In genomic region chr7:109986775-109987174, GRCm38 (mm10) we compare ENCODE assay signal across 8 mouse cellular contexts. TPM values are rescaled to one million over a fixed set of nuclear protein-coding genes. Genes with fewer than 3 reads are reported as not detected.
DNase-seq lines count a peak whose midpoint lies in the region; ATAC-seq and TF ChIP-seq lines count a peak whose summit lies in the region.
"Not testable (repeated sequence)": the region's sequence is repeated elsewhere in the genome, so short reads cannot be mapped to it uniquely, and the experiment has no call there.

Gene Tmem41b (minus strand): TSS chr7:109986929.

- peaks cover 20% of the 10 kb centered on the region for H3K36me3 ChIP-seq in forebrain, embryonic 10.5 days (replicated peaks)
- H3K36me3 ChIP-seq in heart, embryonic 12.5 days; small intestine, adult 2 months (ENCODE audit: control insufficient read depth, insufficient read depth, low read length): not testable (repeated sequence)

- H3K4me3 ChIP-seq in bone marrow, adult 2 months (replicated peaks; ENCODE audit: control insufficient read depth, low read depth, low read length), result peak within 1 kb of the TSS; percentile 71
- H3K4me3 ChIP-seq in forebrain, embryonic 10.5 days, result peak within 1 kb of the TSS; percentile 79
- H3K4me3 ChIP-seq in heart, embryonic 12.5 days, result peak within 1 kb of the TSS; percentile 81
- H3K4me3 ChIP-seq in small intestine, adult 2 months (ENCODE audit: low read depth, low read length), result peak within 1 kb of the TSS; percentile 74

- H3K9me3 ChIP-seq in forebrain, embryonic 10.5 days; heart, embryonic 12.5 days (replicated peaks): not testable (repeated sequence)

- intact Hi-C loops in left cerebral cortex, postnatal 4 days (cut with DNase I), result not testable (repeated sequence)

- H3K27ac ChIP-seq in bone marrow, adult 2 months (ENCODE audit: control insufficient read depth, insufficient read depth, low read depth, low read length, poor library complexity), result peak within 1 kb of the TSS; percentile 62
- peak within 1 kb of the TSS; percentile 87 for H3K27ac ChIP-seq in forebrain, embryonic 10.5 days
- peak within 1 kb of the TSS; percentile 78 for H3K27ac ChIP-seq in heart, embryonic 12.5 days (ENCODE audit: poor library complexity, severe bottlenecking)
- peak within 1 kb of the TSS; percentile 84 for H3K27ac ChIP-seq in small intestine, adult 2 months (ENCODE audit: insufficient read depth, low read depth, low read length)

- peak within 1 kb of the TSS; percentile 82 for H3K4me2 ChIP-seq in heart, embryonic 12.5 days

- TF ChIP-seq POLR2A in bone marrow, adult 2 months (IDR thresholded peaks at IDR 0.05; ENCODE audit: borderline replicate concordance, control insufficient read depth, low read depth, low read length); small intestine, adult 2 months (IDR thresholded peaks at IDR 0.05; ENCODE audit: low read depth, low read length): not testable (repeated sequence)

- H3K4me1 ChIP-seq in bone marrow, adult 2 months (ENCODE audit: control insufficient read depth, insufficient read depth, low read length); heart, embryonic 12.5 days (replicated peaks); small intestine, adult 2 months (ENCODE audit: control insufficient read depth, insufficient read depth, insufficient read length, low read length): not testable (repeated sequence)
- peaks cover 14% of the 10 kb centered on the region for H3K4me1 ChIP-seq in forebrain, embryonic 10.5 days

- not testable (repeated sequence) for TF ChIP-seq CTCF in bone marrow, adult 2 months (IDR thresholded peaks at IDR 0.05; ENCODE audit: control insufficient read depth, insufficient read depth, low read length); small intestine, adult 2 months (IDR thresholded peaks at IDR 0.05; ENCODE audit: extremely low read depth, insufficient read length, insufficient replicate concordance, low read depth, low read length)

- peak within 1 kb of the TSS; percentile 89 for H3K9ac ChIP-seq in heart, embryonic 12.5 days

- peak; percentile 42 for DNase-seq in CD4-positive helper T cell, adult 2 months (ENCODE audit: low read depth, low spot score)
- DNase-seq in forebrain, embryonic 10.5 days (ENCODE audit: extremely low spot score, low spot score); left cerebral cortex, postnatal 4 days: not testable (repeated sequence)
- DNase-seq in kidney, adult 18-20 months, result peak; percentile 11

- 30% methylated on average over 6 of the region's 6 CpGs for WGBS in bone marrow, adult 2 months
- WGBS in forebrain, embryonic 10.5 days, result 43% methylated on average over 6 of the region's 6 CpGs
- WGBS in heart, embryonic 12.5 days, result 34% methylated on average over 6 of the region's 6 CpGs
- 29% methylated on average over 6 of the region's 6 CpGs for WGBS in small intestine, adult 2 months

- ATAC-seq in heart, embryonic 12.5 days (ENCODE audit: insufficient number of reproducible peaks, low FRiP score); megakaryocyte, adult 5-6 weeks (ENCODE audit: poor library complexity, severe bottlenecking): not testable (repeated sequence)

- H3K27me3 ChIP-seq in forebrain, embryonic 10.5 days (ENCODE audit: poor library complexity, severe bottlenecking); heart, embryonic 12.5 days (replicated peaks); small intestine, adult 2 months (ENCODE audit: control insufficient read depth, insufficient read depth, low read length): not testable (repeated sequence)

RNA-seq across cellular contexts. Expression of gene Tmem41b, which starts in this region (rescaled TPM):
- polyA plus RNA-seq in bone marrow, adult 2 months (2011; ENCODE audit: insufficient read depth, insufficient read length, low replicate concordance, missing spikeins), result 12.1 and 18.8 TPM in 2 replicates
- 66.1 and 71.6 TPM in 2 replicates for polyA plus RNA-seq in forebrain, embryonic 10.5 days (2016; fragmentation: Nextera tagmentation; extraction: Ambion mirVana)
- polyA plus RNA-seq in heart, embryonic 12.5 days (2016; fragmentation: Nextera tagmentation; extraction: Ambion mirVana), result 56.9 and 63.5 TPM in 2 replicates
- total RNA-seq in left cerebral cortex, postnatal 4 days (2021), result 10 to 100 TPM; 46.2 to 48.3 TPM
- total RNA-seq in megakaryocyte, adult 5-6 weeks (2015), result 34.0 and 38.7 TPM in 2 replicates
- 31.5 and 40.0 TPM in 2 replicates for total RNA-seq in megakaryocyte, adult 5-6 weeks (2017)
- polyA plus RNA-seq in small intestine, adult 2 months (2012; rRNA removed), result 19.8 and 39.7 TPM in 2 replicates
